Mouse (Mus musculus): ENCODE data around the gene Atp2c1.

Gene Atp2c1

DNA sequence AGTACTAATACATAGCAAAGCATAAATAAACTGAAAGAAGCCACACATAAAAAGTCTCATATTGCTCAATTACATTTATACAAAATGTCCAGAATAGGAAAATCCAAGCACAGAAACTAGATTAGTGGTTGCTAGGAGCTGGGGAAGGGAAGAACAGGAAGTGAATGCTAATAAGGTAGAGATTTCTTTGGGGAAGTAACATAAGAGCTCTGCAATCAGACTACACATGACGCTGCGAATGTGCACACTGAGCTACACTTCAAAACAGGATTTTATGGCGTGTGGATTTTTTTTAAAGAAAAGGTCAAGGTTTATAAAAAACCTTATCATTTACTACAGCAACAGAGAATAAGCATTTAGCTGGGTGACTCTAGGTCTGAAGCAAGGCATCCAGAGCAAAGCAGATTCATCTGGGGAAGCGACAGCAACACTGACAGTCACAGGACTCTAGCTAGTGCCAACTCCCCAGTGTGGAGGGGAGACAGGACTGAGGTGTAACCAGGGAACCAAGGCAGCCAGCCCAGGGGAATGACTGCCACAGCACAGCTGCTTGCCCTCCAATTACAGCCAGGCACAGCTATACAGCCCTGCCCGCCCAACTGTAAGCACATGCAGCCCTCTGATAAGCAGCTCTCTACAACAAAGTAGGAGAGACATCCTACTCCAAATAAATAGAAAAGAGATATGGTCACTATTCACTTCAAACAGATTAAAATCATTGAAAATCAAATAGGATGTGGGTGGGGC lies 42.6 kb downstream of the Atp2c1 start:
- no peak for DNase-seq

DNA sequence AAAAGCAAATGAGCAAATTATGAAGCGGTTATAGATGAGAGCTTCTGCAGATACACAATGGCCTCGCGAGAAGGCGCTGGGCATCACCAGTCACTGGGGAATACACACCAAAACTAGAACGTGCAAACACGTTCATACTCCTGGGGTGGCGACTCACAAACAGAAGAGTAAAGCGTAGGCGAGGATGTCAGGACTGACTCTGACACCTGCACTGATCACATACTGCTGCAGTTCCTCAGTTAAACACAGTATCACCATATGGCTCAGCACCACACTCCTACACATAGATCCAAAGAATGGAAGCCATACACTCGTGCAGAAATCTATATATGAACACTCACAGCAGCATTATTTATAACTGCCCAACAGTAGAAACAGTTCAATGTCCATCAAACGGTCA lies 43.2 kb downstream of the Atp2c1 start:
- no peak for DNase-seq

DNA sequence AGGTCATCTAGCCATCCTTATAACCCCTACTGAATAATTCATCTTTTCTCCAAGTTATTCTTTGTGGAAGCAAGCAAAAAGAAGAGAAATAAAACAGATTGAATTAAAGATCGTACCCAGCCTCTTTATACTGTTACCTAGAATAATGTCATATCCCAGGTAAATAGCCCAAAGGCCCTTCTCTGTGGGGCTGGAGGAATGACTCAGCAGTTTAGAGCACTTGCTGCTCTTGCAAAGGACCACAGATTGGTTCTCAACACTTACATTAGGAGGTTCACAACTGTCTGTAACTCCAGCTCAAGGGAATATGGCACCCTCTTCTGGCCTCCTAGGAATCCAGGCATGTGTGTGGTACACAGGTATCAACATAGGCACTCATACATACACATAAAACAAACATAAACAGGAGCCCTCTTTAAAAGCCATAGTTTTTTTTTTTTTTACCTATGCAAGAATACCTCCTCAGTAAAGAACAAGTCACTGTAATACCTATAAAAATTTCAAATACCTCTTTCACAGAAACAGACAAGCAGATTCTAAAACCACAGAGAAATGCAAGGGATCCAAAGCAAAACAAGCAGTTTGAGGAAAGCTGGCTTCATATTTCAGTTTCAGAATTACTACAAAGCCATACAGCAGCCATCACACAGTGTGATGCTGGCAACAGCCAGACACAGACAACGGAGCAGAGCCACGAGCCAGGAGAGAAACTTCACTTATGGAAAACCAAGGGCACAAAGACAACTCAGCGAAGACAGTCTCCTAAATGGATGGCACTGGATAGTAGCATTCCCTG lies 44.2 kb downstream of the Atp2c1 start:
- no peak for DNase-seq

DNA sequence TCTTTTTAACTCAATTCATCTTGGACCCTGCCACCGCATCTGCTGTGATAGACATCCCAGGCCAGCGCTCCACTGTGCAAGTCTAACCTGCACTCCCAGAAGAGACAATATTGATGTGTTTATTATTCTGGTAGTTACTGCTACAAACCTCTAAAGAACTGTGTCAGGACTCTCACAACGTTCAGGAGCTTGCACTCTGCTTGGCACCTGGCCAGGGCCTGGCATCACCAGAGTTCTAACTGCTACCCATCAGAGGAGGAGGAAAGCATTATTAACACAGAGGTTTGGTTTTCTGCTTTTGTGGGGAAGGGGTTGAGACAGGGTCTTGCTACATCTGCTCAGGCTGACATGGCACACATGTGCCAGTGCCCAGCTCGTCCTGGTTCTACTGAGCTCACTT lies 45.0 kb downstream of the Atp2c1 start:
- peak; percentile 35 for DNase-seq

DNA sequence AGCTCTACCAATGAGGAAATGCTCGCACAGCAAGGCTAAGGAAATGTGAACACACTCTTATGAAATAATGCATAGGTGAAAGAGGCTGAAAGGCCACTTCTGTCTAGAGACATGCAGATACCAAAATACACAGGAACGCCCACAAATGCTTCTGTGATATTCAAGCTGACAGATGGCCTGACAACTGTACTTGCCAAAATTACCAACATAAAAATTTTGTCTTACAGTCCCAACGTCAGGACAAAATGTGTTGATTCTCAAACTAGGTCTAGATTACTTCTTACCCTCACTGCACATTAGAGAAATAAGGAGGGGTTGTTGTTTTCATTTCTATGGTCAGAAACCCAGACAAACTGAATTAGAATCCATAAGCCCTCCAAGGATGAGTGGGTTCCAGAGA lies 51.0 kb downstream of the Atp2c1 start:
- DNase-seq = no peak

DNA sequence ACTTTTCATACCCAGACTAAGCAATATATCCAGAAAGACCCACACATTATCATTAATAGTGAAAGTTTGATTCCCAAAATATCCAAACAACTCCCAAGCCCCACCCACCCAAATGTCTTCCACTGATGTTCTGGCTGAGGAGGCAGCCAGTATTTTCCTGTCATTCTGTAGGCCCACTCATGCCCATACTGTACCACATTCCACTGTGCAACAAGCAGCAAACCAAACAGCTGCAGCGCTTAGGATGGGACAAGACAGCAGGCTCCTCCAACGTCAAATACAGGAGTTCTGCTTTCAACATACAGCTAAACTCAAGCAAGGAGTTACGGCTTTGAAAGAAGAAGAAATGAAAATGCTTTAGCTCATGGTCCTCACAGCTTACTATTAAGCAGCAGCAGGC lies 52.2 kb downstream of the Atp2c1 start:
- DNase-seq = no peak

DNA sequence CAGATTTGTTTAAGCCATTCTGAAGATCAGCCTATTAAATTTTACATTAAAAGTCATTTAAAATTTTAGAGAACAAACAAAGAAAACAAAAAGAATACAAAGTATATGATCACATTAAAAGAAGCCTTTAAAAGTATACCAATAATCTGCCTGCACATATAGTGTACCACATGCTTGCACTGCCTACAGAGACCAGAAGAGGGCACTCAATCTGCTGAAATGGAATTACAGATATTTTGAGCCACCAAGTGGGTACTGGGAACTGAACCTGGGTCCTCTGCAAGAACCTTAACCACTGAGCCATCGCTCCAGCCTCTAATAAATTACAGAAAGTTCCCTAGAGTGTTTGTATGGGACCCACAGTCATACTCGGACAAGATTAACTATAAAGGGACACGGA lies 59.3 kb downstream of the Atp2c1 start:
- DNase-seq = no peak

DNA sequence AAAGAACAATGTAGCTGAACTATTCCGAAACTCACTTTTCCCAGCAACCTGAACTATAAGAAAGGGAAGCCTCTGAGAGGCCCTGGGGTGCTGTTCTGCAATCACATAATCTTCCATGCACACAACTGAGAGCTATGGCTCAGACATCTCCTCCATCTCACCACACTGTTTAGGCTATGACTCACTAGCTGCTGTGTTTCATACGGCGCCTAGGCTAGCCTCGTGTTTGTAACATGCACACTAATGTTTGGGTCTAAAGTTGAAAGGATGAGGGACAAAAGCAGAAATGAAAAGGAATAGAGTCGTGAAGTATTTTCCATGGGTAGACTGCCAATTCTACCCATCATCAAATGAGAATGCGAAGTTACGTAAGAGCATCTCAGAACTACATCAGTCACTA lies 65.6 kb downstream of the Atp2c1 start:
- no peak for DNase-seq

DNA sequence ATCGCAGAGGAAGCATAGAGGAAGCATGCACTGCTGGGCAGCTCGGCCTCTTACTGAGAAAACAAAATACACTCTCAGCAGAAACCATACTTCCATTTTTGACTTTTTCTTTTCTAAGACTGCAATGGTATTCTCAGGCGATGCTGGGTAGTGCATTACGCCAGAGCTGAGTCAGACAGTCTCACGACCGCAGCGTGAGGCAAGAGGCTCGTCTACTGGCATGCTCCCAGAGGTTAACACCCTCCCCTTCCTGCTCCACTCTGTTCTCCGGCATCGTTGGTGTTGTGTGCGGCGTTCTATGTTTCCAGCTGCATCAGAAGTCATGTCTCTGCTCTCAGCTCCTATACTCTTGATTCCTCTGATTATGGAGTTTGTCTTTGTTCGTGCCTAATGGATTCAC lies 68.1 kb downstream of the Atp2c1 start:
- no peak for DNase-seq

DNA sequence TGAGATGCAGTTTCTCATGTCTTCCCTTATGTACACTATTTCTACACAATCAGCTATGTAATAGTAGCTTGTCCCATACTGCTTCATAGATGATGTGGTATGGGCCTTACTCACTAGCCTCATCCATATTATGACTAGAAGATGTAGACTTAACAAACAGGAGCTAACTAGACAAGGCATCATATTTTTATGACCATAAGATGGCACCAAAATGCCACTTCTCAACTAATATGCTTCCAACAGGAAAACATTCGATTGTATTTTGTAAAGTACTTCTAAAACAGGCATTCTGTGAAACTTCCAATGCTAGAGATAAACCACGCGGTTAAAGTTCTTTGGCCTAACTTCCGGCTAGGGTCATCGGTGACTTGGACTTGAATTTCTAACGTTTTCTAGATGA lies 118.6 kb downstream of the Atp2c1 start:
- DNase-seq = no peak

DNA sequence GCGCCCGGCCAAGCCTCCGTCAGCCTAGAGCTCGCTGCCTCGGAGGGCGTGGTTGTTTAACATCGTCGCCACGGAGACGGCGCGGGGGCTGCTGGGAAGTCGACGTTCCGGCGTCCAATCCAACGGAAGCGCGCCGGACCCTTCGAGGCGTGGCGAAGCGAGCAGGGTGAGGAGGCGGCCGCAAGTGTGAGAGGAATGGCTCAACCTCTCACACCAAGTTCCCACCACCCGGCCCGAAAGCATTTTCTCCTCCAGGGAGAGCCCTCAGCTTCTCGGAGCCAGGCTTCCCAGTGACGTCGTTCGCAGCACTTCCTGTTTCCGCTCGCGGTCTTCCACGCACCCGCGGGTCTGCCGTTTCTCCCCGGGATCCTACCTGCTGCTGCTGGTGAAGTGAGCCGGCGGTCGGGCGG lies 131.9 kb downstream of the Atp2c1 start, which contains the start of the genes Aste1 and Nek11:
Gene Aste1 (plus strand): TSS at position 175 of the 410 bp plus-strand sequence.
Gene Nek11 (minus strand): TSS at position 307 of the 410 bp plus-strand sequence.
- peak; percentile 96 for DNase-seq

DNA sequence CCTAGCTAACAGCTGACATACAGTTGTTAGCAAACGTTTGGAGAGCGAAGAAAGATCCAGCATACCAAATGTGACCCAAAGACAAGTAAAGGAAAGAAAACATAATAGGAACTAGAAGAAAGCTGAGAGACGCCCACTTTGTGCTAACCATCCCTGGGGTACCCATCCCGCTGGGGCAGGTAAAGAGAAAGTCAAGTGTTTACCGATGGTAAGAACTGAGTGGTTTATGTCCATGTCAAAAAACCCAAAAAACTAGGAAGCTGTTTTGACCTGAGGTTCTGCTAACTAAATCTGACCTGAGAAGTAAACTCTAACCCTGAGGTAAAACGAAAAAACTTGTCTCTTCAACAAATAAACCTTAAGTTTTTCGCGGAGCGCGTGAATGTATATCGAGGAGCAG lies 132.4 kb downstream of the Atp2c1 start:
- no peak for DNase-seq

DNA sequence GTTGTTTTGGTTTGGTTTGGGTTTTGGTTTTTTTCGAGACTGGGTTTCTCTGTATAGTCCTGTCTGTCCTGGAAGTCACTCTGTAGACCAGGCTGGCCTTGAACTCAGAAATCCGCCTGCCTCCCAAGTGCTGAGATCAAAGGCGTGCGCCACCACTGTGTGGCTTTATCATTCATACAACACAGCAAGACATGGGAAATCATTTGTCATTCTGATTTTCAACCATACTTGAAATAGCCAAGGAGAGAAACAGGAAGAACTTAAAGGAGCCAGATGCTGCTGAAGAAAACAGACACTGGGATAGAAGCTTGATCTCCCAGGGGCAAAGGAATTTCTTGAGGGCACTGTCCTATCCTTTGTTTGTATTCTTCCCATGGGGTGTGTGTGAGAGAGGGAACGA lies 136.5 kb downstream of the Atp2c1 start:
- DNase-seq = no peak

DNA sequence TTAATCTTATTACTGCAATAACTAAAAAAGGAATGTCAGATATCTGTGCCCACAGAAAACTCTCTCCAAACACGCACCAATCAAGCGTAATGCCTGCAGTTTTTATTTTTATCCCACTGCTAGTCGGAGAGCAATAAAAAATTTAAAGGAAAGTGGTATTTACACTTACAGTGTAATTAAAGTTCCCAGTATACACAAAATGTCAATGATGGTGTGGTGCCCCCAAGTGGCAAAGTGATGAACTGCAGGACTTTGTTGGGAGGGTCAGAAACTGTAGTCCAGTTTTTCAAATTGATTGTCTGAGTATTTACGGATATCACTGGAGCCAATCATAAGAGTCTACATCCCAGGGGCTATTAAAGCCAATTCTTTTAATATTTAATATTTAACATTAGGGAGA lies 137.8 kb downstream of the Atp2c1 start:
- DNase-seq = peak; percentile 77

DNA sequence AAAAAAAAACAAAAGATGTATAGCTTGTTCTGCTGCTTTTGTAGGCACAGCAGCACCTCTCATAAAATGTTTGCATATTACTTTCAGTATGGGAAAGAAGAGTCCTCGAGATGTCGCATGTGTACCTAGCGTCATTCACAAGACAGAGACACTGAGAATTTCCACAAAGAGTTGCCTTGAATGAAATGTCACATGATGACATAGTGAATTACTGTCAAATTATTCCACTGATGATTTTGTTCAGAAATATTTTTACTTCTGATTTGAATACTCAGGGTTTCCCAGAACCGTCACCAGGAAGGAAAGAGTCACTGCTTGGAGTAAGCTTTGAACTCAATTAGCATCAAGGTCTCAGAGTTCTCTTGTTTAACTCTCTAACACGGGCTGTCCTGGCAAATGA lies 139.7 kb downstream of the Atp2c1 start:
- no peak for DNase-seq

DNA sequence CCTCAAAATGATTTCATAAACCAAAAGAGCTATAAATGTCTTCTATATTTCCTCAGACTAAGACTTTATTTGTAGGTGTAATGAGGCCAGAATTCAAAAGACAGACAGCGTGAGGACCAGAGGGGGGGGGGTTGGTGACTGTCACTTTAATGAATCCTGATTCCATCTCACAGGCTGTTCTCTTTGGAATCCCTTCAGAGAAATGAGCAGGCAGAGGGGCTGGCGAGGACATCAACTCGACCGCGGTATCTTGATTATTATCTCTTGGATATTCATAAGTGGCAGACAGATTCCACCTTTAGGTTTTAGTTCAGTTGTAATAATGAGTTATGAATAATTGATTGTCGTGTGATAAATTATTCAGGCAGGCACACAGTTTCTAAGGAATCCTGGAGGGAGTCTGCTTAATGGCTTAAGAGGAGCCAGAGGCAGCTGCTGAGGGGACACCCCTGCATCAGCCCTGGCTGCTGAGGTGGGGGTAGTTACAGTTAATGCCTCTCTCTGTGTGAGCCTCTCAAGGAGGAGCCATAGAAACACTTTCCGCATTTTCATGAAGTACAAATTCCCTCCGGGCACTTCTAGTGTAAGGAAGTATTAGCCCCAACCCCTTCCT lies 147.5 kb downstream of the Atp2c1 start:
- no peak for DNase-seq

DNA sequence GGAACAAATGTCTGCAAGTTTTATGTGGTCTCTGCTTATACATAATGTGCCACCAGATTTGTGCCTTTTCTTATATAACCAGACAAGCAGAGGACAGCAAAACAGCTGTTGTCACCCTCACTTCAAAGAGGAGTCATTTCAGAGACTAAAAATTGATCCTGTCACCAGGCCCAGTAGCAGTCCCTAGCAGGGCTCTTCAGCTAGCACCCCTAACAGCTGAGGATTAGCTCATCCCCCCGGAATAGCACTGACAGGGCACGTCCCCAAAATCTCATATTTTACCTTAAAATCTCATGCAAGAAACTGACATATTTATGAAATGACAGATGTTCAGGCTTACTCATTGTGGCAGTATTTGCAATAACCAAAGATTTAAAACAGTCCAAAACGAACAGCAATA lies 149.5 kb downstream of the Atp2c1 start:
- DNase-seq = no peak

DNA sequence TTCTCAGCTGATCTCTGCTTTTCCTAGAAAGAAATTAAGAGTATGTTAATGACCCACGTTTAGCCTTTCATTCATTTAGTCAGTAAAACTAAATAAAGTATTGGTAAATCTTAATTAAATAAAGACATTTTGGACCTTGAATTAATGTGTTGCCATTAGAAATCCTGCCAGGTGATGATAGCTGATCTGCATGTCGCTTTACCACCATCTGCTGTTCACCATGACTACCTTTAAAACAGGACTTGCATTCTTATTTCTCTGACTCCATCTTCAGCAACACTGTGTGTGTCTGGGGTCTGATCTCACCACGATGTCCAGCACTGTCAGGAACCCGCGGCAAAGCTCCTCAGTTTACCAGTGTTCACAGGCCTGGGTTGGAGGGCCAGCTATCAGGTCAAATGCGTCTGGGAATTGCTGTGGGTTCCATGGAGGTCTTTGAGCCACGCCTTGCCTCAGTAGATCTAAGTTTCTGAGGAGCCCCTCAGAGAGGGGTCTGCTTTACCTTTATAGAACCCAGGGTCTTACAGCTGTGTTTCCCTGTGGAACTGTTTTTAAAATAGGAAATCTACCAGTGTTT lies 150.1 kb downstream of the Atp2c1 start:
- DNase-seq = no peak

DNA sequence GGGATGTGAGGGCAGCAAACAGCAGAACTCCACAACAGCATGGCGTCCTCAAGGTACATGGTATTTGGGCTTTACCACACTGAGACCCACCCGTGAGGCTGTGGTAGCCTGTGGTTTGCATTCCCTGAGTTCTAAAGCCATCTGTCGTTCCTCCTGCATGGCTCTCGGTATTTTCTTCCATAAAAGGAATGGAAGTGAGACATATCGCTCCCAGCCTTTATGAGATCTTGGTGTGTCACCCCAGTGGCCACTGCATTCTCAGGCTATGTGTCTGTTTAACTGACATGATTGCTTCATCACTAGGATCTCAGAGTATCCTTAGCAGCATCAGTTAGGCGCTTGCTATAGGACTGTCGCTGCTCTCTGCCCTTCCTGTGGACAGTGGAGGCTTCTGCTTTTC lies 150.7 kb downstream of the Atp2c1 start:
- no peak for DNase-seq

DNA sequence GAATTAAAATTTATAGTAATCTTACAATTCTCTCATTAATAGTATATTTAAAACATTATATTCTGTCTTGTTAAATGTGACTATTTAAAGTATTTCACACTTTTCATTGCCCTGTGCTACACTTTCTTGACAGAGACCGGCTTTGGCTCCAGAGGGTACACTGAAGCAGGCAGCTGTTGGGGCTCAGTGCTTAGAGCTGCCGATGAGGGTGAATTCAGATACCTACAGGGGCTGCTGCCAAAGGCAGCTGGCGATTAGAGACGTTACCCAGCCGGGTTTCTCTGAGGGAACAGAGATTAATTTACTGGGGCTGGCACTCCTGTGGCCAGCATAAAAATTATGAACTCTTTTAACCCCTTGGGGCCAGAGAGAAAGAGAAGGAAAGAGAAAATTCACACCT lies 152.8 kb downstream of the Atp2c1 start:
- DNase-seq = no peak

DNA sequence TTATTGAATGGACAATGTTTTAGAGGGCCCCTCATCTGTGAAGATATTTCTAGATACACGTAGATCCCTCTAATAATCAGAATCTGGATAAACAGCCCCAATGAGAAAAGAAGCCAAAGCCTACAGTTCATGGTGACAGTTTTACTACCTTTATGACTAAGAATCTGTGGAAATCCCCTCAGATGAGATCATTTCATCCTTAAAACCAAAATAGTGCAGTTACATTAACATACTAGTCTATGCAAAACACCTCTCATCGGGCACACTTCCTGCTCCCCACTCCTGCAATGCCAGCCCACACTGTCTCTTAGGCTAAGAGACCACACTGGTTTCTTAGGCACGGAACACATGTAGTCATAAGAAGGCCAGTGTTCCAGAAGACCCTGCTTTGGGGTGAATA lies 158.5 kb downstream of the Atp2c1 start:
- no peak for DNase-seq

DNA sequence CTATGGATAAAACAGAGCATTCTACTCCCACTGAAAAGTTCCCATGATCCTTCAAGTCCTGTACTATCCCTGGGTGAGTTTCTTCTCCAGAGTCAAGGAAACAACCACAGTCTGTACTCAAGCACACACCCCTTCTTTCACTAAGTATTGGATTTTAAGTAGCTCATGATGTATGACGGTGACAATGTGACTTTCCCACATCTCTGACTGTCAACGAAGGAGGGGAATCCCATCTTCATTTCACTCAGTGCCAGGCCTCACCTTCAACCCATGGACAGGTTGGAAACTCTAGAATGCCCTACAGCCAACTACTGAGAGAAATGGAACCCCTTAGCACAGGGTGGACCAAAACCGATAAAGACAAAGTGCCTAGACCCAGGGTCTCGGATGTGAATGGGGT lies 160.9 kb downstream of the Atp2c1 start:
- no peak for DNase-seq

DNA sequence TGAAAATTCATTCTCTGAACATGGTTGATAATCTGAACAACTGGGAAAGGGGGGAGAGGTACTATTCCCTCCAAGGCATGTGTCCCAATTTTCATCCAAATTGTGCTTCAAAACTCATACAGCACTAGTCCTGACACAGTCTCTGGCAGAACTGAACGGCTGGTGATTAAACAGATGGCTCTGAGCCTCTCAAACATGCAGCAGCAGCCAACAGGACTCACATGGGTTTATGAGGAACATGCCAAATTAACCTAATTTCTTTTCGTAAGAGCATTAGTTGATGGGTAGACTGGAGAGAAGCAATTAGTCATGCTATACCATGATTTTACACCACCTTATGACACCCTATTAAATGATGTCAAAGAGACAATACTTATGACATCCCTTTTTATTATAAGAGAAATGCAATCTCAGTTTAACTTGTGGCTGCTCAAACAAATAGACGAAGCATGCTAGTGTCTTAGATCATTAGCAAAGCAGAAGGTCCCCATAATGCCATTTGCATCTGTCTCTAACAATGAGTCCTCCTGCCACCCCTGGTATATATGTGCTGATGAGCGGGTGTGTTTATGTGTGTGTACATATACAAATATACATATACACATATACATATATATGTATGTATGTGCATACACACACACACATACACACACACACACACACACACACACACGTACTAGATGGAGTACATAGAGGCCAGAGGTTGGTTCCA lies 163.4 kb downstream of the Atp2c1 start:
- no peak for DNase-seq

Measured in kidney, adult 18-20 months (tissue).